Mouse (Mus musculus) forebrain, embryonic 12.5 days (tissue): ENCODE results near the gene Zmiz1. TPM values are rescaled to one million over a fixed set of nuclear protein-coding genes. Genes with fewer than 3 reads are reported as not detected.

Experiments used
- ATAC-seq: fragments of 200-750 bp; cut with Nextera tagmentation; 2 replicates; pipeline ENCODE4 v1.8.0; 2017; ENCODE audit warnings: moderate TSS enrichment; ENCODE audit not compliant: low FRiP score
- H3K27ac ChIP-seq: fragments of 300-500 bp; sonication (generic); 2 replicates; pipeline ENCODE4 v1.5.1; 2016; ENCODE audit warnings: mild to moderate bottlenecking
- H3K27me3 ChIP-seq: fragments of 300-500 bp; sonication (generic); 2 replicates; pipeline ENCODE4 v1.6.1; 2016; ENCODE audit warnings: mild to moderate bottlenecking
- H3K36me3 ChIP-seq: fragments of 300-500 bp; sonication (generic); replicated peaks from 2 replicates; pipeline ENCODE4 v1.6.1; 2016; ENCODE audit warnings: mild to moderate bottlenecking
- H3K4me1 ChIP-seq: fragments of 300-500 bp; sonication (generic); 2 replicates; pipeline ENCODE4 v1.6.1; 2016
- H3K4me2 ChIP-seq: fragments of 300-500 bp; sonication (generic); 2 replicates; pipeline ENCODE4 v1.6.1; 2016; ENCODE audit warnings: mild to moderate bottlenecking, moderate library complexity
- H3K4me3 ChIP-seq: fragments of 300-500 bp; sonication (generic); replicated peaks from 2 replicates; pipeline ENCODE4 v1.5.1; 2016; ENCODE audit warnings: mild to moderate bottlenecking
- H3K9ac ChIP-seq: fragments of 300-500 bp; sonication (generic); 2 replicates; pipeline ENCODE4 v1.6.1; 2016; ENCODE audit warnings: mild to moderate bottlenecking
- H3K9me3 ChIP-seq: fragments of 300-500 bp; sonication (generic); 2 replicates; pipeline ENCODE4 v1.6.1; 2016
- WGBS: fragments of 180-500 bp; shearing (Covaris S2); methylation state at CpG from one replicate; pipeline ENCODE4 v1.1.7; 2016; 5-methylcytosine and 5-hydroxymethylcytosine counted together
- polyA plus RNA-seq: library from polyadenylated mRNA; unstranded; fragments of >200 nt; fragmentation: Nextera tagmentation; extraction: Ambion mirVana; gene quantifications from 2 replicates; pipeline ENCODE4 v1.2.1, GENCODE M21; 2016

Gene Zmiz1
- polyA plus RNA-seq, 1 experiment from 2014 or later: 64.1 TPM

GRCm38 (mm10) chr14:25611159-25611697 is 152.2 kb downstream of the Zmiz1 start:
- ATAC-seq: no peak

GRCm38 (mm10) chr14:25611815-25612698 is 153.1 kb downstream of the Zmiz1 start:
- Histone ChIP-seq H3K4me2 (no peak overlapping the region; the same call in 1 of the 2 replicates), H3K9ac (peak overlapping the region; percentile 26; the same call in 1 of the 2 replicates), H3K4me1 (peaks cover 87% of the 10 kb centered on the region), H3K27ac (peak overlapping the region; percentile 54; the same call in 1 of the 2 replicates), H3K9me3 (no peaks in the 10 kb centered on the region), H3K4me3 (no peak overlapping the region), H3K36me3 (peaks cover 12% of the 10 kb centered on the region), H3K27me3 (no peaks in the 10 kb centered on the region)
- ATAC-seq: no peak
- WGBS: 77% methylated on average over 10 of the region's 10 CpGs

More at GRCm38 (mm10) chr14:25611159-25611697, 152.2 kb downstream of the Zmiz1 start:
- Histone ChIP-seq H3K36me3 (peaks cover 9% of the 10 kb centered on the region), H3K4me3 (0 out of 2 replicates have a peak overlapping the region, but pooled peaks have one; percentile 6), H3K4me2 (peak overlapping the region; percentile 98), H3K9ac (peak overlapping the region; percentile 26; the same call in 1 of the 2 replicates), H3K9me3 (no peaks in the 10 kb centered on the region), H3K27me3 (no peaks in the 10 kb centered on the region), H3K4me1 (peaks cover 87% of the 10 kb centered on the region), H3K27ac (peak overlapping the region; percentile 54)
- WGBS: 46% methylated on average over 9 of the region's 9 CpGs

- peaks cover 18% of the 10 kb centered on the region for H3K36me3 ChIP-seq
- no peak overlapping the region for H3K4me2 ChIP-seq
- no peaks in the 10 kb centered on the region for H3K27me3 ChIP-seq
- no peak overlapping the region for H3K4me3 ChIP-seq
- peaks cover 88% of the 10 kb centered on the region for H3K4me1 ChIP-seq
- no peaks in the 10 kb centered on the region for H3K9me3 ChIP-seq
- no peak for ATAC-seq
- no peak overlapping the region; the same call in 1 of the 2 replicates for H3K27ac ChIP-seq
- no peak overlapping the region for H3K9ac ChIP-seq
- WGBS: 92% methylated on average over 8 of the region's 8 CpGs
Observed at GRCm38 (mm10) chr14:25613942-25614575, 155.1 kb downstream of the Zmiz1 start.

GRCm38 (mm10) chr14:25614684-25615083 is 155.7 kb downstream of the Zmiz1 start:
- Histone ChIP-seq H3K36me3 (peaks cover 20% of the 10 kb centered on the region), H3K4me1 (peaks cover 89% of the 10 kb centered on the region), H3K9me3 (no peaks in the 10 kb centered on the region), H3K4me2 (no peak overlapping the region), H3K9ac (no peak overlapping the region), H3K27me3 (no peaks in the 10 kb centered on the region), H3K4me3 (no peak overlapping the region), H3K27ac (no peak overlapping the region; the same call in 1 of the 2 replicates)
- ATAC-seq: no peak
- WGBS: 79% methylated on average over 5 of the region's 5 CpGs

GRCm38 (mm10) chr14:25615602-25616001 is 156.6 kb downstream of the Zmiz1 start:
- H3K4me3 ChIP-seq: no peak overlapping the region
- WGBS: 89% methylated on average over 8 of the region's 8 CpGs
- no peaks in the 10 kb centered on the region for H3K27me3 ChIP-seq
- ATAC-seq: no peak
- H3K27ac ChIP-seq: 0 out of 2 replicates have a peak overlapping the region, but pooled peaks have one; percentile 20
- H3K9ac ChIP-seq: no peak overlapping the region
- peaks cover 20% of the 10 kb centered on the region for H3K36me3 ChIP-seq
- H3K4me2 ChIP-seq: no peak overlapping the region
- H3K4me1 ChIP-seq: peaks cover 89% of the 10 kb centered on the region
- no peaks in the 10 kb centered on the region for H3K9me3 ChIP-seq

GRCm38 (mm10) chr14:25616009-25616723 is 157.2 kb downstream of the Zmiz1 start:
- H3K9me3 ChIP-seq: no peaks in the 10 kb centered on the region
- no peak overlapping the region for H3K4me2 ChIP-seq
- H3K4me1 ChIP-seq: peaks cover 88% of the 10 kb centered on the region
- H3K27ac ChIP-seq: 0 out of 2 replicates have a peak overlapping the region, but pooled peaks have one; percentile 20
- H3K9ac ChIP-seq: no peak overlapping the region
- WGBS: 89% methylated on average over 15 of the region's 15 CpGs
- no peak for ATAC-seq
- no peak overlapping the region for H3K4me3 ChIP-seq
- H3K27me3 ChIP-seq: no peaks in the 10 kb centered on the region
- H3K36me3 ChIP-seq: peaks cover 20% of the 10 kb centered on the region

- peaks cover 77% of the 10 kb centered on the region for H3K4me1 ChIP-seq
- WGBS: 34% methylated on average over 4 of the region's 4 CpGs
- H3K9me3 ChIP-seq: no peaks in the 10 kb centered on the region
- no peaks in the 10 kb centered on the region for H3K27me3 ChIP-seq
- H3K4me2 ChIP-seq: no peak overlapping the region
- no peak overlapping the region for H3K9ac ChIP-seq
- peaks cover 20% of the 10 kb centered on the region for H3K36me3 ChIP-seq
- no peak for ATAC-seq
- H3K27ac ChIP-seq: 0 out of 2 replicates have a peak overlapping the region, but pooled peaks have one; percentile 20
- no peak overlapping the region for H3K4me3 ChIP-seq
Observed at GRCm38 (mm10) chr14:25617264-25617663, 158.3 kb downstream of the Zmiz1 start.

- Histone ChIP-seq H3K4me1 (peaks cover 77% of the 10 kb centered on the region), H3K9me3 (no peaks in the 10 kb centered on the region), H3K4me3 (no peak overlapping the region), H3K36me3 (peaks cover 28% of the 10 kb centered on the region), H3K4me2 (no peak overlapping the region), H3K27ac (0 out of 2 replicates have a peak overlapping the region, but pooled peaks have one; percentile 31), H3K27me3 (no peaks in the 10 kb centered on the region), H3K9ac (peak overlapping the region; percentile 12; the same call in 1 of the 2 replicates)
- WGBS: 83% methylated on average over 4 of the region's 4 CpGs
- ATAC-seq: no peak
Observed at GRCm38 (mm10) chr14:25619066-25619762, 160.2 kb downstream of the Zmiz1 start.

GRCm38 (mm10) chr14:25620766-25621165 is 161.8 kb downstream of the Zmiz1 start:
- no peak overlapping the region for H3K4me2 ChIP-seq
- no peak overlapping the region for H3K4me3 ChIP-seq
- 0 out of 2 replicates have a peak overlapping the region, but pooled peaks have one; percentile 5 for H3K27ac ChIP-seq
- peaks cover 39% of the 10 kb centered on the region for H3K36me3 ChIP-seq
- WGBS: 79% methylated on average over 4 of the region's 4 CpGs
- no peak overlapping the region for H3K9ac ChIP-seq
- no peaks in the 10 kb centered on the region for H3K27me3 ChIP-seq
- H3K4me1 ChIP-seq: peaks cover 73% of the 10 kb centered on the region
- no peak for ATAC-seq
- no peaks in the 10 kb centered on the region for H3K9me3 ChIP-seq

- 46% methylated on average over 7 of the region's 7 CpGs for WGBS
- H3K4me1 ChIP-seq: peaks cover 61% of the 10 kb centered on the region
- H3K4me2 ChIP-seq: no peak overlapping the region
- H3K9me3 ChIP-seq: no peaks in the 10 kb centered on the region
- H3K27me3 ChIP-seq: no peaks in the 10 kb centered on the region
- H3K27ac ChIP-seq: peak overlapping the region; percentile 86
- H3K4me3 ChIP-seq: no peak overlapping the region
- ATAC-seq: peak; percentile 44; the same call in 1 of the 2 replicates
- peak overlapping the region; percentile 29; the same call in 1 of the 2 replicates for H3K9ac ChIP-seq
- H3K36me3 ChIP-seq: peaks cover 48% of the 10 kb centered on the region
Observed at GRCm38 (mm10) chr14:25623698-25624097, 164.7 kb downstream of the Zmiz1 start.

GRCm38 (mm10) chr14:25624659-25625058 is 165.7 kb downstream of the Zmiz1 start:
- Histone ChIP-seq H3K4me2 (no peak overlapping the region), H3K9me3 (no peaks in the 10 kb centered on the region), H3K27ac (peak overlapping the region; percentile 86; the same call in 1 of the 2 replicates), H3K27me3 (no peaks in the 10 kb centered on the region), H3K9ac (no peak overlapping the region), H3K4me3 (no peak overlapping the region), H3K36me3 (peaks cover 45% of the 10 kb centered on the region), H3K4me1 (peaks cover 59% of the 10 kb centered on the region)
- 91% methylated on average over 6 of the region's 6 CpGs for WGBS
- no peak for ATAC-seq
